Mouse (Mus musculus) CD8-positive naive resting alpha-beta T cell, adult 57 days (primary cell): ENCODE measurements around the gene Galntl6. TPM values are rescaled to one million over a fixed set of nuclear protein-coding genes. Genes with fewer than 3 reads are reported as not detected.

Experiments
- total RNA-seq: library from RNA; stranded (reverse); gene quantifications from one replicate; pipeline ENCODE4 v1.2.4, GENCODE M21; 2023

The Galntl6 gene
- not detected for total RNA-seq

GRCm38 (mm10) chr8:58912196-58912839 lies at the start of gene Galntl6:
Galntl6 (minus strand) TSS chr8:58912640.

GRCm38 (mm10) chr8:58911677-58912076 lies 763 bp downstream of the Galntl6 start, which contains the start of gene BC030500:
BC030500 (plus strand) TSS chr8:58911755.

Other genes with a start within 250 kb of the Galntl6 start
- not detected for gene BC030500, start 885 bp downstream of the Galntl6 start, total RNA-seq